Mouse (Mus musculus) stomach, postnatal 0 days (tissue): Measurements from ENCODE around the gene E2f7.

Experiments used
- CTCF ChIP-seq: IDR thresholded peaks from 2 replicates; pipeline ENCODE4 v1.5.1; 2016; ENCODE audit warnings: antibody characterized with exemption, low read depth, mild to moderate bottlenecking, moderate library complexity
- EP300 ChIP-seq: optimal IDR thresholded peaks from 2 replicates; pipeline ENCODE3; 2016; ENCODE audit warnings: antibody characterized with exemption

DNA sequence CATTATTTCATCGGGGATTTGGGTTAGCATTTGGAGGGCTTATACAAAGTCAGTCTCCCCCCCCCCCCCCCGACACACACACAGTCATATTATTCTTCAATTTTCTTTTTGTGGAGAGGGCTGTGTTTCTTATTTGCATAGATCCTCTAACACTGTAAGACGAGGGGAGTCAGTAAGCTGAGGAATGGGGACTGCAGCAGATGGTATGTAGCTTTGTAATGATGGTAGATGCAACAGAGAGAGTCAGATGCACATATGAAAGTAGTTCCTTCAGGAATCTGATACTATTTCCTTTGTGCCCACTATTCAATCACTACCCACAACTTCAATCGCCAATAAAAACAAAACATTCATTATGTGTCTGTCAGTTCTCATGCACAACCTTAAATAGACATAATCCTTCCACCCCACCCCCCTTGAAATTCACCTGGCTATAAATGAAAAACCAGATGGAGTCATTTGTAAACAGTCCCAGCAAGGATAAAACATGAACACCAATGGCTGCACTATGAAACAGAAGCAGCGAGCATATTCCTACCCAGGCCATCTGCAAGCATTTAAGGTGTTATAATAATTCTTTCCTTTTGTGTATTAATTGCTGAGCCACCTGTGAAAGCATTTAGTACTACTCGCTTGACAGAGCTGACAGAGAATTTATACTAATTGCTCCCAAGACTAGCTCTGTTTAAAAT lies 90.0 kb downstream of the E2f7 start:
- no peak for TF ChIP-seq CTCF
- TF ChIP-seq EP300, result no peak
